Mouse (Mus musculus) retina, postnatal 7 days (tissue): Measurements from ENCODE around the gene Abca12.

Experiments used
- DNase-seq: peaks from one replicate; pipeline ENCODE4 v3.0.0-alpha.2; 2012; ENCODE audit warnings: low read depth, low spot score

Abca12 gene

GRCm38 (mm10) chr1:71338548-71339340 is 76.0 kb downstream of the Abca12 start:
- no peak for DNase-seq

DNA sequence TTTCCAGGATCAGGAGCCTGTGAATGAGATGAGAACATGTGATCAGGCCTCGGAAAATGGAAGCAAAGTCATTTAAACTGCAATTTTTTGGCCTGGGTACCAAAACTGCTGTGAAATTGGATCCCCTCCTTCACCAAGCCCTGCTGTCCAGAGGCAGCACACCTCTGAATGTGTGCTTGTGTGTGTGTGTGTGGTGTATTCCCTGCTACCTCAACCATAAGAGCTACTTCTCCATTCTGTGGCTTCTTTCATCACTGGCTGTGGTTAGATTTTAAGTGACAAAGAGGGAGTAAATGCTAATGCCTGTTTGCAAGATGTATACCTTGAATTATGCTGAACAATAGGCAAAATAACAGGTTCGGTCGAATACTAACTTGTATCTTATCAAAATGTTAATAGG is 84.4 kb downstream of the Abca12 start:
- DNase-seq: no peak

- no peak for DNase-seq
Observed at GRCm38 (mm10) chr1:71312171-71312570, 102.5 kb downstream of the Abca12 start.

- DNase-seq: no peak
Observed at GRCm38 (mm10) chr1:71310614-71311013, 104.1 kb downstream of the Abca12 start.

DNA sequence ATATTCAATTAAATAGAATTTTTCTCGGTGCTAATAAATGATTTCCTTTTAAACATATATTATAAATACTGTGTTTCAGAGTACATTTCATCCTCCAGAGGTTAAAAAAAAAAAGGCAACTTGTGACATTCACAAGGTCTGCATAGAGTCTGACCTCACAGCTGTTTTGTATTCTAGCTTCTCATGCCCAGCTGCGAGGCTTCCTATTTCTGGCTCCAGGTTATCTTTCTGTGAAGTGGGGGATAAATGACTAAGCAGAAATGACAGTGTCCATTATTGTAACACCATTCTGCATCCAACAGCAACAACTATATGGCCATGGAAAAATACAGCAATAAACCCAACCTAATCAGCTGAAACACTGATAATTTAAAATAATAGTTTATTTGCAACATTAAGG is 107.3 kb downstream of the Abca12 start:
- no peak for DNase-seq

DNA sequence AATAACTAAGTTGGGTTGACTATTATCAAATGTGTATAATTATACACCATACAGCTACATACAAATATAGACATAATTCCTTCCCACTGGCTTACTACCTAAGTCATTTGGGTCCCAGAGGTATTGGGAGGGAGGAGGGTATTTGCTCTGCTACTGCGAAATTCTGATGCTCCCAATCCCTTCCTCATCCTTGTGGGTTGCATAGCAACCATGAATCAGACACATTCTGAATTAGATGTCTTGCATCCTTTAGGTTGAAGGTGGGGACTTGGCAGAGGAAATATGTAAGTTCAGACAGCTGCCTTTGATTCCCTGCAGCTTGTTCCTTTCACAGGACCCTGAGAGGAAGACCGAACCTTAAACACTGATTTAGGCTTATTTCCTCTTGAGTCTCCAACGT is 108.5 kb downstream of the Abca12 start:
- DNase-seq: no peak

DNA sequence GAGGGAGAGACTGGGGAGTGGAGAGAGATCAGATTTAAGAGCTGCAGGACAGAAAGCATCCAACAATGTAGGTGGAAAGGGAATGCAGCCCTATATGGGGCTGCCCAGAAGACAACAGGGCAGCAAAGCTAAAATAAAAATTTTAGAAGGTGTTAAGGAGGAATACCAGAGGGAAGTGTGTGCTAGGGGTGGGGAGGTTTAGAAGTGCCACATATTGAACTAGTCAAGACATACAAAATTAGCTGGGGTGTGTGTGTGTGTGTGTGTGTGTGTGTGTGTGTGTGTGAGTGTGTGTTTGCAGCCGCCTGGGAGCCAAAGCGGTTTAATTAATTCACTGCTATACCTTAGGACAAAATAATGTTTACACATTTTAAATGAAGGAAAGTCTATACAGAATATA is 110.1 kb downstream of the Abca12 start:
- DNase-seq: no peak

DNA sequence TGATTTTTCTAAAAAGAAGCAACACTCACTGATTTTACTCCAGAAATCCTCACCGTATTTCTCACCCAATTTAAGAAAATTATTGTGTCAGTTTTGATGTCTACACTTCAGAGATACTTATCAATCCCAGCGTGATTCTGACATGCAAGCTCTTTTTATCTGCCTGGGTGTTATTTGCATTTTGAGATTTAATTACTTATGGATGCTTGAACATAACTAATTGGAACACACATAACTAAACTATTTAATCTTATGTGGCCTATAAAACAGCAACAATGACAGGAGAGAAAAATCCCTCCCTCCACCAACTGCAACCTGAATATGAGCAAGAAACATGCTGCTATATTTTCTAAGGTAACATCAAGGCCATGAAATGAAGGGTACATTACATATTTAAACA is 117.7 kb downstream of the Abca12 start:
- no peak for DNase-seq

- no peak for DNase-seq
Observed at GRCm38 (mm10) chr1:71296585-71296984, 118.1 kb downstream of the Abca12 start.

DNA sequence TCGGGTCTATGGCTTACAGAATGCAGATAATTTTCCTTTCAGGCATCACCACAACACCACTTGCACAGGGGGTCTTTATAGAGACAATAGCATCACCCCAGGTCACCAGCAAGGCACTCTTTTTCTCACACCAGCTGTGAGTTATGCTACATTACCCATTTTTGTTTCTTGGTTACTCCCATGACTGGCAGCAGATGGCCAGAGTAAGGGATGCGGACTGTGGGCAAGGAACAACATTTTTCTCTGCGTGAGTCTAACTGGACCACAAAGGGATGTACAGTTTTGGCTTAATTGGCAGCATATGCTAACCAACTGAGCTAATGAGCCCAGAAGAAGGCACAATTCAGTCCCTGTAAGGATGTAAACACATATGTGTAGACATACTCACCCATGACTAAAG is 122.8 kb downstream of the Abca12 start:
- no peak for DNase-seq

- peak; percentile 23 for DNase-seq
Observed at GRCm38 (mm10) chr1:71289511-71289910, 125.2 kb downstream of the Abca12 start.

GRCm38 (mm10) chr1:71276940-71277339 is 137.8 kb downstream of the Abca12 start:
- no peak for DNase-seq

DNA sequence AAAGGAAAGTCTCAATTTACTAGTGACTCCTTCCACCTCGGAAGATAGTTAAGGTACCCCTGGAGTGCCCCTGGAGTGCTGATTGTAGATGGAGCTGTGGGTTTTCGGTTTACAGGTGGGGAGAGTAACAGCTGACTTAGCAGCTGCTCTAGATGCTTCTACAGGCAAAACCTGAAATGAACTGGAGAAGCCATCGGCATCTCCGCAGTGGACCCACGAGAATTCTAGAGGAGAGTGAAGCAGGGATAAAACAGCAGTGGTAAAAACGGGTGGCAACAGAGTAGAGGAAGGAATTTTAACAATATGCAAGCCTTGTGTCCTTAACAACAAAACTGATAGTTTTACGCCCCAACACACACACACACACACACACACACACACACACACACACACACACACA is 142.2 kb downstream of the Abca12 start:
- no peak for DNase-seq

DNA sequence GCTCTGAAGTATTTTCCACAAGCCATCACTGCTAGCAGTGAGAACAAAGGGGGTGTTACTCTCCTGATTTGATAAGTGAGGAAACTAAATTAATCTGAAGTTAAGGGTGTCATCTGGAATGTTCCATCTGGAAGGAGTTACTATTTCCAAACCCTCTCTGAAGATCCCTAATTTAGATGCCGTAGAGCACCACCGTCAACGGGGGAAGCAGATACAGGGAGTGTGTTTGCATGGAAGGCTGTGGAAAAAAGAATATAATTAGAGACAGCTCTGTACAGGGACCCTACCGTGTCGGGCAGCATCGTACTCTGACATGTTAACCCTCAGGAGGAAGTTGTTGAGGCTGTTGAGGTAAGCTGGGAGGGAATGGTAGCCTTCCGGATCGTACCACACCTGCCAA is 142.6 kb downstream of the Abca12 start:
- no peak for DNase-seq

- no peak for DNase-seq
Observed at GRCm38 (mm10) chr1:71270083-71270482, 144.6 kb downstream of the Abca12 start.

GRCm38 (mm10) chr1:71266630-71267029 is 148.1 kb downstream of the Abca12 start:
- no peak for DNase-seq

DNA sequence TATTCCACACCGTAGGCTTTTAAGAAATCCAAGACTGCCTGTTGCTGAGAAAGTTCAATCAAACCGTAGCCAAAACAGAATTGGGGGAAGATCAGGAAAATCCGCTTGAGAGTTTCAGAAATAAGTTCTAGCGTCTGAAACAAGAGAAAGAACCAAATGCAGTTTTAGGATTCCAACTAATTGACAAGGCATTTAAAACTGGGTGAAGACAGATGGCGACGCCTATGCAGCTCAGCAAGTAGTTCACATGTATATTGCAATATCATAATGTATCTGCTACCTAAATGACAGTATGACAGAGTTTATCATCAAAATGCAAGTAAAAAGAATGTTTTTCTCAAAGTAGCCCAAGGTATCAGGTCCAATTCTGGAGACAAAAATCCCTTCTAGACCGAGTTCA is 151.2 kb downstream of the Abca12 start:
- DNase-seq: no peak

- DNase-seq: no peak
Observed at GRCm38 (mm10) chr1:71244647-71245046, 170.1 kb downstream of the Abca12 start.

DNA sequence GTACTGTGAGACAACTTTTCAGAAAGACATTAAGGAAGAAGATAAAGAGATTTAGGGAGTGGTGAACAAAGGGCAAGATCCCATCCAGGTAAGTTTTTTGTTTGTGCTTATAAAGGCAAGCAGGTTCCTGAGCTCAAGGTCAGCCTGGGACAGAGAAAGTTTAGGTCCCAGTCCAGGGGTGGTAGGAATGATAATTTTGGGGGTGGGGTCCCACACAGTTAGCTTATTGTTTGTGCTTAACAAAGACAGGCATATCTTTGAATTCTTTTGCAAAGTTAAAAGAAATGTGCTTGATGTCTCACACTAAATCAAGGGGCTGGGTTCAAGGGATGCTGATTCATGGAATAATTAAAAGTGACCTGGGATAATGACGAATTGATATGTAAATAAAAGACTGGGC is 173.3 kb downstream of the Abca12 start:
- DNase-seq: no peak

DNA sequence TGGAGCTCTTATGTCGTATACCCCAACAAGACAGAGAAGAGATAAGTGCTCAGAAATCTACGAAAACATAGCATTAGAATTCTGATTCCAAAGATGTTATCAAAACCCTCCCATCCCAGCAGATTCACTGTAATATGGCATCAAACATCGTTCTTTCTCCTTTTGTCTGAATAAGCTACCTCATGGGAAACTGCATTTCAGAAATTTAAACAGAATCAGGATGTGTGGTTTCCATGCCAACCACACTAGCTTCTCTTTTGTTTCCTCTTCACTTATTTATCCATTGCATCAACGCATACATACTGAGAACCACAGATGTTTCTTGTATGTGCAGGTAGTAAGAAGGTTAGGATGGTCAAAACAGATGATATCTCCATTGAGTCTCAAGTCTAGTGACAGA is 175.1 kb downstream of the Abca12 start:
- DNase-seq: no peak

GRCm38 (mm10) chr1:71235335-71235734 is 179.4 kb downstream of the Abca12 start:
- DNase-seq: no peak

DNA sequence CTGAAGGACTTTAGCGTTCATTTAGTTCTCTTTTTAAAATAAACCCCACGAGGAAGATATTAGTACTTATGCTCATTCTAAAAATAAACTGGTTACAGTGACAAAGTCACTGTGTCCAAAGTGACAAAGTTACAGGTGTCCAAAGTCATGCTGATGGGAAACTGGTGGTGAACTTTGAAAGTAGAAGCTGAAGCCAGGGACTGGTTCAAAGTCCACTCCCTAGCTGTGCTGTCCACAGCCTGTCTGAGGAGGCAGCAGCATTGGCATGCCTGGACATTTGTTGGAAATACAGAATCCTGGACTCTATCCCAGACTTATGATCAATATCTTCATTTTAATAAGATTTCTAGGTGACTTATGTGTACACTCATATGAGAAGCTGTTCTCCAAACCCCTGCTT is 183.5 kb downstream of the Abca12 start:
- DNase-seq: no peak

DNA sequence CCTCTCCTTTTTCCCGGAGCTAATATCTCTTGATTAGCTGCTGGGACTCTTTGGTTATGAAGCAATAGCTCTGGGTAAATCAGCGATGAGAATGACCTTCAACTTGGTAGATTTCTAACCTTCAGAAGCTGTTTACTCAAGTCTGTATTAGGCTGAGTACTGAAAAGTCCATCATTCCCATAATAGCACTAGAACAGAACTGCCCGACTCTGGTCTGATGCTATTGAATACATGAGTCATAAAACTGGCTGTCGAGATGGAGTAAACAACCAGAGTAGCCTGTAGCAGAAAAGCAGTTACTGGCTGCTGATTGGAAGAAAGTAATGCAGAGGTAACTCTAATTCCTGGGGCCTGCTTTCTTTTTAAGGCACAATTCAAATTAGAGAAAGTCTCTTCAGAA is 211.1 kb downstream of the Abca12 start:
- no peak for DNase-seq

DNA sequence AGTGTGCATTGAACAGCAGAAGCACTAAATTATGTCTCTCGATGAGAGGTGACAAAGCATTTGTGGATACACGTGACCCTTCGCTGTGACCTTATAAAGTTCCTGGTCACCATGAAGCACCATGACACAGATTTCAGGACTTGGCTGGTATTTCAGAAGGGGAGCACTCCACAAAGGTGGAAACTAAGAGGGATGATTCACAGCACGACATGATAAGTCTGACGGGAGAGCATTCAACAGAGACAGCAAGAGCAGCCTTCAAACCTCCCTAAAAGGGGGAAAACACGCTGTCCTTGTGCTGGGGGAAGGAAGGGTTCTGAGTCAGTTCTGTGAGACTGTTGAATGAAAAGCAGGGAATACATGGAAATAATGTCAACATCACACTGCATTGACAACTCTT is 218.5 kb downstream of the Abca12 start:
- no peak for DNase-seq
